Mouse (Mus musculus) kidney, adult 9 months (tissue): ENCODE measurements around the gene Gse1.
A peak's percentile ranks its signal among the peaks of the same experiment; 100 is the strongest.

ENCODE experiments used
- DNase-seq: peaks from one replicate; pipeline ENCODE4 v3.0.0; 2022

Gene Gse1

DNA sequence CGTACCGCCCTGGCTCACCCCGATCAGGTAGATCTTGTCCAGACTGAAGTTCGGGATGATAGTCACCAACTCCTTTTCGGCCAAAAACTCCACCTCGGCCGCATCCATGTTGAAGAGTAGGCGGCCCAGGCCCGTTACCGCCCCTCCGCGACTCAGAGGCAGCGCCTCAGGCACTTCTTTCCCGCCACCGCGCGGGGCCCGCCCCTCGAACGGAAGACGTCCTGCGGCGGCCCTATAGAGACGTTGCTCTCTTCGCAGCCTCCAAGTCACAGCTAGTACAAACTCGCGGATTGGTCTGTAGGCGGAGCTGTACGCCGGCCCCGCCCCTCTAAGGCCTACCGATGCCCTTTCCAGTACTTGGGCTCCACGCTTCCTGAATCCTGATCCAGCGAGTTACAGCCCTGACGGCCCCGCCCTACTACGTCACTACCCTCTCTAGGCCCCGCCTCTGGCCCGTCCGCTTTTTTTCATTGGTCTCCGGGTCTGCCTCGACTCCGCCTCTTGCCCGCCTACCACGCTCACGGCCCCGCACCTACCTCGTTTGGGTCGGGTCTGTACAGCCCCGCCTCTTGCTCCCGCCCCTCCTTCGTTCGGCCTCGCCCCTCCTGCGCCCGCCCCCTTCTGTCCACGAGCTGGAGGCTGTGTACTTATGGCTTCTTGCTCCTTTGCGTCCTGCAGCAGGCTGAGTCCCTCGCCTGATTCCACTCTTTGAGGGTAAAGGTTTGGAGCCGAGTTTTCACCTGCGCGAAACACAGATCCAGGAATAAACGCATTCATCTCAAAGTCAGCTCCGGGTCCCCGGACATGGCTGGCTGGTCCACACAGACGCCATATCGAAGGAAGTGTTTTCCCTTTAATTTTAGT lies 360.9 kb downstream of the Gse1 start, which contains the start of gene Gins2:
Gene Gins2 (minus strand): TSS at position 397 of the 864 bp plus-strand sequence.
- peak; percentile 100 for DNase-seq

- DNase-seq = peak; percentile 55
These were observed 361.7 kb downstream of the Gse1 start for GRCm38 (mm10) chr8:120589921-120590320.

DNA sequence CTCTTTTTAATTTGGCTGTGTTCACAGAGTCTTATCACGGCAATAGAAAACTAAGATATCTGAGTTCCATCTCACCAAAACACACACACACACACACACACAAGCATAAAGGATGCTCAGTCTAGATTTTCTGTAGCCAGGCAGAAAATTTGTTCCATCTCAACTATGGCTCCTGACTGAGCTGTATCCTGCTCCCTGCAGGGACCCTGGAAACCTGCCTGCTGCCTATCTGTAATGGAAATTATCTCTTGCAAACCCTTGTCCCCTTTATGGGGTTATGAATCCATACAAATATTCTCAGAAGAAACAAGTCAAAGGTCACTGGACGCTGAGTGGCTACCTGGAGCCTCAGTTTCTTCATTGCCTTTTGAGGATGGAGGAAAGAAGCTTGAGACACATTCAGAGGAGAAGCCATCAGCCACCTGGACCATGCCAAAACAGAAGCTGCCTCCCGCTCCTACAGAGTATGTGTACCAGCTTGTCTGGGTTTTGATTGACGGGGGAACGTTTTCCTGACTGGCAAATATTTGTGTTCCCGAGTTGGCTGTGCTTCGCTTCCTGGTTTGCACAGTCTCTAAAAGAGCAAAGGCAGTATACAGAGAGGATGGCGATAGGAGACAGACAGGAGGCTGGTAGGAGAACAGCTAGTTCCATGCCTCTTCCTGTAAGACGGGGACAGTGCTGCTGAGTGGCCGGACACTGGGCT lies 363.5 kb downstream of the Gse1 start:
- no peak for DNase-seq

DNA sequence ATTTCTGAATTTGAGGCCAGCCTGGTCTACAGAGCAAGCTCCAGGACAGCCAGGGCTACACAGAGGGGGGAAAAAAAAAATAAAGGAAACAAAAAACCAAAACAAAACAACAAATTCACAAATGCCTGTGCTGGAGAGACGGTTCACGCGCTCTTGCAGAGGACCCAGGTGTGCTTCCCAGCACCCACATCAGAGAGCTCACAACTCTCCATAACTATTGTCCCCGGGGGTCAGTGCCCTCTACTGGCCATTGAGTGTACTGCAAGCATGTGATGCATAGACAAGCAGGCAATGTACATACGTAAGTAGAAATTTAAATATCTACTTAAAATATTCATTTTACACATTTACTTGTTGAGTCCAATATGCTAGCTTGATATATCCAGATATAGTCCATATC lies 366.3 kb downstream of the Gse1 start:
- no peak for DNase-seq

DNA sequence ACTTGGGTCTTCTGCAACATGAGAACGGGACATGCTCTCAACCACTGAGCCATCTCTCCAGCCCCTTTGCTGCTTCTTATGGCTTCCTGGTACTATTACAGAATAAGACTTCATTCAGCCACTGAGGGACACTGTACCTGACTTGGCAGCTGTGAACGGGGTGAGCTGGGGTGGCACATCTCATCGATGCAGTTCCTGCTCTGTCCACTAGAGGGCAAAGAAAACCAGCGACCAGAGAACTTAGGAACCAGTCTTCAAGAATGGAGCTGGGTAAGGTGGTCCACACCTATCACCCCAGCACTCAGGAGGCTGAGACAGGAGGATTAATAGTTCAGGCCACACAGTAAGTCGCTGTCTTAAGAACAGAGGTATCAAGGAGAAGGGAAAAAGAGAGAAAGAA lies 367.7 kb downstream of the Gse1 start:
- DNase-seq = peak; percentile 56

GRCm38 (mm10) chr8:120598579-120598978 lies 370.3 kb downstream of the Gse1 start:
- DNase-seq = no peak

- DNase-seq = peak; percentile 89
These were observed 371.2 kb downstream of the Gse1 start for GRCm38 (mm10) chr8:120599504-120599903.

GRCm38 (mm10) chr8:120602672-120603071 lies 374.4 kb downstream of the Gse1 start:
- DNase-seq = no peak

DNA sequence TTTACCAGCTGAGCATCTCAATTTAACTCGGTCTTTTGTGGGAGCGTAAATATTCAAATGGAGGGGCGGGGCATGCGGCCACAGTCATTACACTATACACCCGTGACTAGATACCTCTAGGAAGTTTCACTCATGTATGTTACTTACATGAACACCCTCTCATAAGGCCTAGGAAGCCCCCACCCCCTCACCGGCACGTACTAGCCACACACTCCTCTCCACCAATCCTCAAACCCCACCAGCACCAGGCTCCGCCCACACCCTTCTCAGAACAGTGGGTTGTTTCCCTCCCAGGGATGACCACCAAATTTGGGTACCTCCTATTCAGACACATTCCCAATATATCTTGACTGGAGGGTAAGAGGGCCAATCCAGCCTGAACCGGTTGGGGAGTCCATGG lies 379.2 kb downstream of the Gse1 start:
- no peak for DNase-seq

DNA sequence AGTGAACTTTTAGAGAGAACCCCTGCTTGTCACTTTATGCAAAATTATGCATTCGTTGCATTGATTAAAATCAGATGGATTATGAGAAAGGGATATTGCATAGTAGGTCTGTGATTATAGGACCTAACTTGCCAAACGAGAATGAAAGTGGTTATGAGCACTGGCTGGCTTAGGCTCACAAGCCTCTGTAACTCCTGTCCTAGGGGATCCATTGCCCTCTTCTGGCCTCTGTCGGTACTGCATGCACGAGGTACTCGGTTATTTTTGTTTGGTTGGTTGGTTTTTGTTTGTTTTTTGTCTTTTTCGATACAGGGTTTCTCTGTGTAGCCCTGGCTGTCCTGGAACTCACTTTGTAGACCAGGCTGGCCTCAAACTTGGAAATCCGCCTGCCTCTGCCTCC lies 379.6 kb downstream of the Gse1 start:
- DNase-seq = peak; percentile 81

DNA sequence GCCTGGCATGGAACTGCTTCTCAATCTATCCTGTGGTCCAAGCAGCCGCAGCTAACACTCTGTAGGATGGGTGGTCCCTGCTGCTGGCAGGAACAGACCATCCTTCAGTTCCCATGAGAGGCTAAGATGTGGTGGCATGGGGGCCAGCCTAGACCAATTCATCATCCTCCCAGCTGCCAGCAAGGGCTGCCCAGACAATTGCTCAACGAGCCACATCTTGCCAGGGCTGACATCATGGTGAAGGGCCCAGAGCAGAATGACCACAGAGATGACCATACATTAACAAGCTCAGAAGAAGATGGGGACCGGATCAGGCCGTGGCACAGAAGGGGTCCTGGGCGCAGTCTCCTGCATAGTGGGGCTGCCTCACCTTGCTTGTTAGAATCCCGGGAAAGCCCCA lies 382.6 kb downstream of the Gse1 start:
- no peak for DNase-seq

DNA sequence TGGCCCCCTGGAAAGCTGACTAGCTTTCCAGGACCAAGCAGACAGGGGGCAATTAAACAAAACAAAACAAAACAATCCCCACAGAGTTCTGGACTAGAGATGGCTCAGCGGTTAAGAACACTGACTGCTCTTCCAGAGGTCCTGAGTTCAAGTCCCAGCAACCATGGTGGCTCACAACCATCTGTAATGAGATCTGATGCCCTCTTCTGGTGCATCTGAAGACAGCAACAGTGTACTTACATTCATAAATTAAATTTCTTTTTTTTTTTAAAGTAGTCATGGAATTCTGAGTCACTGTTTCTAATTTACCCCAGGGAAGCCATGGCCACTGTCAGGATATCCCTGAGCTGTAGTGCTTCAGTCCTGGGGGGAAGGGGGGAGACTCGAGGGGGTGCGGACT lies 386.2 kb downstream of the Gse1 start:
- DNase-seq = no peak

GRCm38 (mm10) chr8:120616663-120617626 lies 388.7 kb downstream of the Gse1 start:
- no peak for DNase-seq

DNA sequence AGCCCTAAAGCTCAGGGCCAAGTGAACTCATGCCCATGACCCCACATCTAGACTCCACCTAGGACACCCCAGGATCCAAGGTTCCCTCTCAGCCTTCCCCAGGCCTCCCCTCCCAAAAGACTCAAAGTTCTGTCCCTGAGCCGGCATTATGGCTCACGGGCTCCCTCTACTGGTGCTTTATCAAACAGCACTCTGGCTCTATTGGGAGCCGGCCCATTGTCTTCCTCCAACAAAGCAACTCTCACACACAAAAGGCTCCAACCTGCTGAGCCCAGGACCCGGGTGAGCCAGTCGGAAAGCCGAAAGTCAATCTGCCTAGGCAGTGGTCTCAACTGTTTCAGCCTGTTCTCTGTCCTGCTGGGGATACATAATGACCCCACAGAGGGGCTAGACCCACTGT lies 389.9 kb downstream of the Gse1 start:
- DNase-seq = peak; percentile 58

DNA sequence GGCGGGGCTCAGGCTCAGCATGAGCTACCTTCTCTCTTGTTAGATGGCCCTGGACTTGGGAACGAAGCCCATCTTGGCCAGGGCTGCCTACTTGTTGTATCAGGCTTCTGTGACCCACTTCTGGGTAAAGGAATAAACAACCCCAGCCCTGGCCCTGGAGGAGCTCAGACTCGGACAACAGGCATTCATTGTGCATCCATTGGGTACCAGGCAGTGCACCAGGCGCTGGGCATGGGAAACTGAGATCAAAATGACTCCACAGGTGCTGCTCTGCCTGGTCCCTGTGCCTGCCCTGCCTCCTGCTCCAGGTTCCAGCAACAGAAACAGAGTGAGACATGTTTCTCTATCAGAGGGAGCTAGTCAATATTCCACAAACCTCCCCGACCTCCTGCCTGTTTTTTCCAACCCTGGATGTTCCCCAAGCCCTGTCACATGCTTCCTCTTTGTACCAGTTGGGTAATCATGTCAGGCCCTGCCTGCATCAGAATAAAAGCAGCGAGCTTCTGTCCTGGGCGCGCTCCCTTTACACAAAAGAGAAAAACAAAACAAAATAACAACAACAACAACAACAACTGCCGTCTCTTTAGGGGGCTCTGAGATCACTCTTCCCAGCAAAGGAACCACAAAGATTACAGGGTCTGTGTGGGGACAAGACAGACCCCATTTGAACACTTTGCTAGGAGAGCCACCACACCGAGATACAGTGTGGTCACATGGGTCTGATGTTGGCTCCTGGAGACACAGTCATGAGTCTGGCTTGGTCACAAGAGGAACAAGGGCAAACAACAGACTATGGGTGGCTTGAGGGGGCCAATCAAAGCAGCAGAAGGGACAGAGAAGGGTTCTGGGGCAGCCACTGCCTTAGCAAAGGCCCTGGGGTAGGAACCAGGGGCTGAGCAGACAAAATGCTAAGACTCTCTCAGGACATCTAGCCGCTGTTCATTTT lies 391.3 kb downstream of the Gse1 start:
- DNase-seq = no peak

DNA sequence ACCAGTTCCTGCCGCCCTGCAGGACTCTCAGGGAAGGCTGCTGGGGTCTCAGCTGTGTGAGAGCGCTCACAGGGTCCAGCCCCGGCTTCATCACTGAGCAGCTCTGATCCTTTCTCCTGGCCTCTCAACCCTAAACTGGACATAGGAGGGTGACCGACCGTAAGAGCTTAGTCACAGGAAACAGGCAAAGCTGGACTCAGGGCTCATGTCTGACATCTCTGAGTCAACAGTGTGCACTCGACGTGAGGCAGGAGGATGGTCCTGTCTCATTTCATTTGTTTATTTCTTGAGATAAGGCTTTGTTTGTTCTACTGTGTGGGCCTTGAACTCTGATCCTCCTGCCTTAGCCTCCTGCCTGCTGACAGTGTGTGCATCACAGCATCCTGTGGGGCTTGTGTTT lies 392.2 kb downstream of the Gse1 start:
- no peak for DNase-seq

DNA sequence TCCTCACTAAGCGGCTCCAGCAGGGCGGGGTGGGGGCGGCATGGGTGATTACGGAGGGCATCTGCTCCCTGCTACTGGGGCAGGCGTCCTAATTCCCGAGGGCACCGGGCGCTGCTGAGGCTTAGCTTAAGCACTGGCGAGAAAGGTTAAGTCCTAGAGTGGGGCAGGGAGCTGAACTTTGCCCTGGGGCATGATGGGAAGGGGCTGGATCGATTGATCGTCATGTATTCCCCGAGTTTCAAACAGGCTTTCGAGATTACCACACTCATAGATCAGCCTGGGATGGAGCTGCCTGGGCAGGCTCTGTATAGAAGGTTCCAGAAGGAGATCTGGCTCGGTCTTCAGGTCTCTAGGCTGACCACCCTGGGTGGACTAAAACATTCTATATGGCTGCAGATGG lies 393.9 kb downstream of the Gse1 start:
- DNase-seq = no peak

GRCm38 (mm10) chr8:120623608-120624007 lies 395.4 kb downstream of the Gse1 start:
- no peak for DNase-seq

DNA sequence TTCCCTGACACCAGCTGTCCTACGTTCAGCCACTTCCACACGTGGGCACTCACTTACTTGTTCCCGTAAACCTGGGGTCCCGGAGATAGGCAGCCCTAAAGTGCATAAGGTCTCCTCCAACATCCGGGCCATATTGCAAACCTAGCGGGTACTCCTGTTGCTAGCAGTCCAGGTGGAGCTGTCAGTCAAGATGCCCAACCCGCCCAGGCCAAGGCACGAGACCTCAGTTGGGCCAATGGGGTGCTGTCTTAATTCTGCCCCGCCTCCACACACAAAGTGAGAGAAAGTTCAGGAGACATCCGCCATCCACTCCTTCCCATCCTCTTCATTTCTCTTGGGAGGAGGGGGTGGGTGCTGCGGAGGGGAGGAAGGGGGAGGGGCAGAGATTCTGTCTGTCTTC lies 398.2 kb downstream of the Gse1 start:
- no peak for DNase-seq

DNA sequence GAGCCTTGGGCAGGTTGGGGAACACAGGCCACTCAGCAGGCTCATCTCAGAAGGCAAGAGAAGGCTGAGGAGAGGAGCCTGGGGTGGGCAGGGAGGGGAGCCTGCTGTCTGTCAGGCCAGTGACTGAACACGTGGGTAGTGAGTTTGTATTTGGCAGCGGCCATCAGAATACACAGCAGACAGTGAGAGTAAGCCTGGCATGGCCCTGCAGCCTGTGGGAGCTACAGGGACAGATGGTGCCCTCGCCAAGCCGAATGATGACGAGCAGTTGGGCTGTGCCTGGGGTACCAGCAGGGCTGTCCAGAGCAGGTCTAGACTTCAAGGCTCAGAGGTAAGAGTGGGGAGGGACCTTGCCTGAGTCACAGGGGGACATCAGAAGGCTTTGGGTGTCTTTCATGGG lies 399.0 kb downstream of the Gse1 start:
- no peak for DNase-seq

DNA sequence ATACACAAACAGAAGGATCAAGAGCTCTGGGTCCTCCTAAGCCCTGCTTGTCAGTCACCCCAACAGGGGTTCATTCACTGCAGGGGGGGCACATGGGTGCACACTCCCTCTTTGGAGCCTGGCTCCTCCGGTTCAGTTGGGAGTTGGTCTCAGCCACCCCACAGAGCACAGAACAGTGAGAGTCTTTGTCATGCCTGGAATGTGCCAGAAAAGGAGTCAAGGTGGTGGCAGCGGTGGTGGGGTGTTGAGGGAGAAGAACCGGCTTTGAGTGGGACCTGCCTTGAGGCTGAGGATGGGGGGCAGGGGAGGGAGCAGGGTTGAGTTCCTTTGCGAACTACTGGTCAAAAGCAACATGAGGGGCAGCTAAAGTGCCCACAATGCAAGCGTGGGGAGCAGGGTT lies 401.8 kb downstream of the Gse1 start:
- no peak for DNase-seq

GRCm38 (mm10) chr8:120630848-120631247 lies 402.6 kb downstream of the Gse1 start:
- no peak for DNase-seq
